Mouse (Mus musculus) megakaryocyte, adult 5-6 weeks (primary cell): ENCODE measurements around the gene Wnt10b. TPM values are rescaled to one million over a fixed set of nuclear protein-coding genes. Genes with fewer than 3 reads are reported as not detected.
A peak's percentile ranks its signal among the peaks of the same experiment; 100 is the strongest.
"Not testable (repeated sequence)": the region's sequence is repeated elsewhere in the genome, so short reads cannot be mapped to it uniquely, and the experiment has no call there.

Experiments used
- ATAC-seq: 2 replicates; pipeline ENCODE4 v1.8.0; 2016; ENCODE audit warnings: mild to moderate bottlenecking, inconsistent platforms; ENCODE audit not compliant: poor library complexity, severe bottlenecking
- total RNA-seq, 2 experiments: library from RNA; stranded (forward) in 1 of 2; stranded (reverse) in 1 of 2; fragments of 153-499, 151-499 nt in 1 of 2; fragments of 221-1000, 200-1000 nt in 1 of 2; gene quantifications; 2 replicates each; pipeline versions ENCODE4 v1.2.3 to v1.2.4; 2015 to 2017

Wnt10b gene
- total RNA-seq (2015) (0.04 and 0.34 TPM in 2 replicates), total RNA-seq (2017) (not detected in 2 replicates)

GRCm38 (mm10) chr15:98777762-98778161 lies at the start of gene Wnt10b:
TSS of gene Wnt10b (minus strand) at chr15:98778150.
- no peak for ATAC-seq

- no peak for ATAC-seq
Measured at GRCm38 (mm10) chr15:98827611-98828011, 49.7 kb upstream of the Wnt10b start.

DNA sequence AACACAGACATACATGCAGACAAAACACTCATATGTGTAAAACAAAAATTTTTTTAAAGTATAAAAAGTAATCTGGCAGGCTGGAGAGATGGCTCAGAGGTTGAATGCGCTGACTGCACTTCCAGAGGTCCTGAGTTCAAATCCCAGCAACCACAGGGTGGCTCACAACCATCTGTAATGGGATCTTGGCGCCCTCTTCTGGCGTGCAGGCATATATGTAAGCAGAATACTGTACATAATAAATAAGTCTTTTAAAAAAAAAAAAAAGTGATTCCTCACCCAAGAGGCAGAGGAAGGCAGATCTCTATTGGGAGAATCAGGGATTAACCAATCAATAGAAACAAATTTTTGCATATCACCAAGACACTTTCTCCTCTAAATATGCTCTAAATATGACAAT lies 45.5 kb upstream of the Wnt10b start:
- no peak for ATAC-seq

- no peak for ATAC-seq
Measured at GRCm38 (mm10) chr15:98822147-98822546, 44.2 kb upstream of the Wnt10b start.

- peak; percentile 78 for ATAC-seq
Measured at GRCm38 (mm10) chr15:98821403-98821802, 43.5 kb upstream of the Wnt10b start.

GRCm38 (mm10) chr15:98820937-98821336 lies 43.0 kb upstream of the Wnt10b start:
- no peak for ATAC-seq

DNA sequence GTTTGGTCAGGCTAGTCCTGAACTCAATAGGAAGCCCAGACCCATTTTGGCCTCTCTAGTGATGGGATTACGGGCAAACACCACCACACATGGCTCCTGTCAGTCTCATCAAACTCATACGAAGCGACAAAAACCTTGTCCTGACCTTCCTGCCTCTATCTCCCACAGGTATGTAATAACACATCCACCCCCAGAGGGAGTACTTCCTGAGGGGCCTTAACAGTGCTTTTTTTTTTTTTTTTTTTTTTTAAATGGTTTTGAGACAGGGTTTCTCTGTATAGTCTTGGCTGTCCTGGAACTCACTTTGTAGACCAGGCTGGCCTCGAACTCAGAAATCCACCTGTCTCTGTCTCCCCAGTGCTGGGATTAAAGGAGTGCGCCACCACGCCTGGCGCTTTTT lies 40.2 kb upstream of the Wnt10b start:
- ATAC-seq, result no peak

- no peak for ATAC-seq
Measured at GRCm38 (mm10) chr15:98812741-98813424, 34.9 kb upstream of the Wnt10b start.

GRCm38 (mm10) chr15:98810212-98810611 lies 32.3 kb upstream of the Wnt10b start:
- ATAC-seq, result not testable (repeated sequence)

- no peak for ATAC-seq
Measured at GRCm38 (mm10) chr15:98809390-98809789, 31.4 kb upstream of the Wnt10b start, which contains the start of gene Ddn. TSS of gene Ddn (minus strand) at chr15:98809490.

DNA sequence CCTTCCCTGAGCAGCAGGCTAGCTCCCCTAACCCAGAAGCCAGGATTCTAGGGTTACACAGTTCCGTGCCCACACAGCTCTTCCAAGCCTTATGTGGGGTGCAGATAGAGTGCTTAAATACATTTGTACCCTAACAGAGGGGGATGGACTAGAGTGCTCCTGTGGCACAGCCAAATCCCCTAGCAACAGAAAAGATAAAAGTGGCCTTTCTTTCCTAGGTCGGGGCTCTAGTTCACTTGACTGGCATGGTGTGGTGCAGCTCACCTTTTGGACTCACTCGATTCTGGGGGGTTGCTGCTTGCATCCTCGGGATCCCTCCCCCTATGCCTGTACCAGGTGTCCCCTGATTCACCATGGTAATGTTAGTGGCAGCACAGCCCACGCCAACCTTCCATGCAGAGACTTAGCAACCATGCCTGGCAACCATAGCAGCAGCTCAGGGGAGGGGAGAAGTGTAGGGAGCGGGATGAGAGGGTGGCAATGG lies 30.7 kb upstream of the Wnt10b start:
- ATAC-seq, result no peak

DNA sequence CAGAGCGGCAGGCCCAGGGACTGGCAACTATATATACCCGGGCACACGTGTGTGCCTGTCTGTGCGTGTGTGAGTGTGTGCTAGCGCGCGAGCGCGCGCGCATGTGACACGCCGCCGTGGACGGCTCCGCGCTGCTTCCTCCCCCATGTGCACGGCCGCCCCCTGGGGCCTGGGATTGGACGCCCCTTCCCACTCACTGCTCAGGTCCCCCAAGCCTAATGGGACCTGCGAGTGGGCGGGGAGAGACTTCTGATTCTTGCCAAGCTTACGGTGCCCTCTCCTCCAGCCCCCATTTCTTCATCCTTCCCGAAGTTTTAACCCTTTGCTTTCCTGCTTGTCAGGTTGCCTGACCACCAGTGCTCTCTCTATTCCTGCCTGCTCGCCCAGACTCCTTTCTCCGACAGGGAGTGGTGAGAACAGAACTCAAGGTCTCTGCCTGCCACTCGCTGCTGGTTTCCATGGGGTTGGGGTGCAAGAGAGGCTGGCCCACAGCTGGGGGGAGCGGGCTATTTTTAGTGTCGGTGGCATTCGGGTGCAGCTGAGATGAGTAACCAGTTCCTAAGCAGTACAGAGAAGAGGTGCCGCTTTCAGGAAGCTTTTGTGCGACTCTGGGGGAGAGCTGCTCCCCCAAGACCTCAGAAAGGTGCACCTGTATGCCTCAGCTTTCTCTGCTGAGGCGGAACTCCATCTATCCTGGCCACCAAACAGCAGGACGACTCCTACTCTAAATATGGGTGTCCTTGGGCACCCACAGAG lies 30.1 kb upstream of the Wnt10b start:
- peak; percentile 31; the same call in 1 of the 2 replicates for ATAC-seq

DNA sequence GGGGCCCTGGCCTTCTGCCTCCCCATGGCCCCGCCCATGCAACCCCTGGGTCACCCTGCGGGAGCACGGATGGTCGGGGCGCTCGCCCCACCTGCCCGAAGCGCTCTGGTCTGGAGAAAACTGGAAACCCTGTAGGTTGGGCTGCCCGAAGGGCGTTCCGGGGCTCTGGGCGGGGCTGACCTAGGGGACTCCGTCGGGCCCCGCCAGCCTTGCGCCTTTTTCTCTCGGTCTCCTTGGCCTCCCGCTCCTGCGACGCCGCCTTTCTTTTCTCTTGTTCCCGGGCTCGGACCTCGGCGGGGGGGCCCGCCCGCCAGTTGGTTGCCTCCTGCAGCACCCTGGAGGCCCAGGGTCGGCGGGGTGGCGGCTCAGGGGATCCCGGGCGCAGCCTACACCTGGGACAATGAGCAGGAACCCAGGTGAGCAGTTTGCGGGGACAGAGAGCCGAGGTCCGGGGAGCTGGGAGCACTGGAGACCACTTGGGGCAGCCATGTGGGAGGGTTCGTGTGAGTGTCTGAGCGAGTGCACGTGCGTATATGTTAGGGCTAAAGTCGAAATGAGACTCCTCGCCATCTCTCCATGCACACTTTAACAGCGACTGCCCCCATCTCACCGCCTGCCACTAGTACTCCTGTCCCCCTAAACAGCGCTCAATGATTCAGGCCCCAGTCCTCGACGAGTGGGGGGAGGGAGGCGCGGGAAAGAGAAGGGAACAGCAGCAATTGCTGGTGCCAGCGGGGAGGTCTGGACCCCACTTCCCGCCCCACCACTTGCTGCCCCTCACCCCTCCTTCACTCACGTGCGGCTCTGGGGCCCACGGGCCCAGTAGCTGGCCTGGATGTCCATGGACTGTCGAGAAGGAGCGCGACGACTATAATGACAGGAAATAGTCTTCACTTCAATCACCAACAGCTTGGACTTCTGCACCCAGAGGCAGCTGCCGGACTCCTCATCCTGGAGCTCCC lies 29.1 kb upstream of the Wnt10b start:
- ATAC-seq, result no peak

- no peak for ATAC-seq
Measured at GRCm38 (mm10) chr15:98806071-98806808, 28.3 kb upstream of the Wnt10b start.

DNA sequence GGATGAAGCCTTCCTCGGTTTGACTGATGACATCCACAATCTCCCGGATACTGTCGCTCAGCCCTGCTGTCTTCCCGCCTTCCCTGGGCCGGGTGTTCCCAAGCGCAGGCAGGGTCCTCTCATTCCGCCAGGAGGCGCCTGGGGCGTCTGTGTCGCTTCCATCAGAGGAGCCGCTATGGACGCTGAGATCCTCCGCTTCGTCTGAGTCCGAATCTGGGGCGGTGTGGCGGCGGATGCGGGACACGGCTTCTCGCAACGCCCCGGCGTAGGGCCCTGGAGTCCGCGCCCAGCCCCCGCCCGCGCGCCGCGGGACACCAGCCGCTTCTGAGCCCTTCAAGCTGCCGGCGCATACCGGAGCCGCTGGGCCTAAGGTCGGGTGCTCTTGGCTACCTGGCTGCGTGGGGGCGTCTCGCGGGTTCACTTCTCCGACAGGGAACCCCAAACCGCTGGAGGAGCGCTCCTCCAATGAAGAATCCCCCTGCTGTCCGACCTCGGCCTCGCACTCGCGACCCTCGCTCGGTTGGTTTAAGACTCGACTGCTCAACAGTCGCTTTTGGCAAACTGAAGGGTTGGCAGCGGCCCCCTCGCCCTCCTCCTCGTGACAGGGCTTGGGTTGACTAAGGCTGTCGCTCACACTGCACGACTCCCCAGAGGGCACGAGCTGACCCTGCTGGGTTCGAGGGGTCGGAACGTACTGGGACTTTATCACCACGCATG lies 27.5 kb upstream of the Wnt10b start:
- ATAC-seq, result 0 out of 2 replicates have a peak, but pooled peaks have one; percentile 39

GRCm38 (mm10) chr15:98804054-98804453 lies 26.1 kb upstream of the Wnt10b start:
- peak; percentile 72 for ATAC-seq

DNA sequence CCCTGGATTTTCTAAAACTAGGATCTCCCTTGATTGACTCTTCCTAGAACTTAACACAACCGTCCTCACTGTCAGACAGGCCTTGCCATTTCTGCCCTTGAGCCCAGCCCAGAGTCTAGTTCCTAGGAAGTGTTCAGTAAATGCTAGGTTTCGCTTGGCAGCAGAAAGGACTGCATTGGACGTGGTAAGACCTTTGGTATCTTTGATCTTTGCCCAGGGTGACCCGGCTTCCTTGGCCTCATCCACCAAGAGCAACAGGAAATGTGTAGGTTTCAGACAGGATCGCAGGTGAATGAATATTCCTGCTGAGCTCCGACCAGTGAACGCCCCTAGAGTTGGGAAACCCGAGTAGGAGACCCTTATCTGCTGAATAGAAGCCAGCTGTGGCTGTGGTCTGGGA lies 25.0 kb upstream of the Wnt10b start:
- ATAC-seq, result no peak

- peak; percentile 67 for ATAC-seq
Measured at GRCm38 (mm10) chr15:98799396-98799795, 21.4 kb upstream of the Wnt10b start.

GRCm38 (mm10) chr15:98798903-98799302 lies 21.0 kb upstream of the Wnt10b start:
- no peak for ATAC-seq
